Mouse (Mus musculus) limb, embryonic 15.5 days (tissue): Measurements from ENCODE around the gene Pmel. TPM values are rescaled to one million over a fixed set of nuclear protein-coding genes. Genes with fewer than 3 reads are reported as not detected.

ENCODE experiments used
- ATAC-seq: fragments of 200-750 bp; cut with Nextera tagmentation; 2 replicates; pipeline ENCODE4 v1.8.0; 2017; ENCODE audit warnings: low read depth, moderate TSS enrichment; ENCODE audit not compliant: insufficient number of reproducible peaks, low FRiP score, low TSS enrichment
- H3K27ac ChIP-seq: fragments of 300-500 bp; sonication (generic); 2 replicates; pipeline ENCODE4 v1.5.1; 2015; ENCODE audit warnings: moderate library complexity, mild to moderate bottlenecking, inconsistent platforms
- H3K27me3 ChIP-seq: fragments of 300-500 bp; sonication (generic); 2 replicates; pipeline ENCODE4 v1.6.1; 2015; ENCODE audit warnings: inconsistent platforms
- H3K36me3 ChIP-seq: fragments of 300-500 bp; sonication (generic); 2 replicates; pipeline ENCODE4 v1.6.1; 2015; ENCODE audit warnings: inconsistent platforms
- H3K4me1 ChIP-seq: fragments of 300-500 bp; sonication (generic); 2 replicates; pipeline ENCODE4 v1.6.1; 2015; ENCODE audit warnings: inconsistent platforms
- H3K4me2 ChIP-seq: fragments of 300-500 bp; sonication (generic); 2 replicates; pipeline ENCODE4 v1.6.1; 2015; ENCODE audit warnings: mild to moderate bottlenecking, inconsistent platforms
- H3K4me3 ChIP-seq: fragments of 300-500 bp; sonication (generic); 2 replicates; pipeline ENCODE4 v1.5.1; 2015; ENCODE audit warnings: mild to moderate bottlenecking, inconsistent platforms
- H3K9ac ChIP-seq: fragments of 300-500 bp; sonication (generic); 2 replicates; pipeline ENCODE4 v1.6.1; 2015; ENCODE audit warnings: inconsistent platforms
- H3K9me3 ChIP-seq: fragments of 300-500 bp; sonication (generic); 2 replicates; pipeline ENCODE4 v1.6.1; 2016; ENCODE audit warnings: inconsistent platforms
- WGBS: fragments of 180-500 bp; shearing (Covaris S2); methylation state at CpG from one replicate; pipeline ENCODE4 v1.1.7; 2015; 5-methylcytosine and 5-hydroxymethylcytosine counted together
- polyA plus RNA-seq: library from polyadenylated mRNA; unstranded; fragments of >200 nt; fragmentation: Nextera tagmentation; extraction: Ambion mirVana; gene quantifications from 2 replicates; pipeline ENCODE4 v1.2.1, GENCODE M21; 2015

The Pmel gene
- polyA plus RNA-seq = 6.5 and 9.5 TPM in 2 replicates

DNA sequence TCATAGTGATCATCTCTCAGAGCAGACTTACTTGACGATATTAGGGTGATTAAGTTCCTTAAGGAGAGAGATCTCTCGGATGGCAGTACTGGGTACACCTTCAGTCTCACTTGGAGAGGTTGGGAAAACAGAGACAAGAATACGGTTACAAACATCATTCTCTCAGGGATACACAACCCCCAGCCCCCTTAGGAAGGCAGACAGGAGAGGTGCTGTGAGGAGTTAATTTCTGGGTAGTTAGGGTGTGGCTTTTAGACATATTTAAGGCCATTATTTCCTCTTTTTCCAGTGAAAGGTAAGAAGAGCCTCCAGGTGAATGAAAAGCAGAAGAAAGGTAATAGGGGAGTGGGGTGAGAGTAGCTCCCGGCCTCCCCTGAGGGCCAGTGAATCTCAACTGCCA lies at the start of gene Pmel:
Gene Pmel, plus strand, starts transcription at position 301 of the 400 bp plus-strand sequence.
- Histone ChIP-seq H3K4me1 (peaks cover 19% of the 10 kb centered on the region), H3K9ac (peak within 1 kb of the TSS; percentile 84), H3K4me2 (peak within 1 kb of the TSS; percentile 55), H3K36me3 (peaks cover 40% of the 10 kb centered on the region), H3K9me3 (no peaks in the 10 kb centered on the region), H3K27me3 (no peaks in the 10 kb centered on the region), H3K4me3 (peak within 1 kb of the TSS; percentile 89), H3K27ac (peak within 1 kb of the TSS; percentile 98)
- WGBS = 8% methylated on average over 4 of the region's 4 CpGs
- no peak for ATAC-seq

- no peak overlapping the region for H3K9ac ChIP-seq
- 79% methylated on average over 3 of the region's 3 CpGs for WGBS
- H3K9me3 ChIP-seq = no peaks in the 10 kb centered on the region
- no peak overlapping the region for H3K27ac ChIP-seq
- no peaks in the 10 kb centered on the region for H3K4me1 ChIP-seq
- no peak for ATAC-seq
- H3K4me3 ChIP-seq = no peak overlapping the region
- no peaks in the 10 kb centered on the region for H3K27me3 ChIP-seq
- H3K4me2 ChIP-seq = no peak overlapping the region
- H3K36me3 ChIP-seq = no peaks in the 10 kb centered on the region
Observed at GRCm38 (mm10) chr10:128655254-128655653, 48.7 kb upstream of the Pmel start.

DNA sequence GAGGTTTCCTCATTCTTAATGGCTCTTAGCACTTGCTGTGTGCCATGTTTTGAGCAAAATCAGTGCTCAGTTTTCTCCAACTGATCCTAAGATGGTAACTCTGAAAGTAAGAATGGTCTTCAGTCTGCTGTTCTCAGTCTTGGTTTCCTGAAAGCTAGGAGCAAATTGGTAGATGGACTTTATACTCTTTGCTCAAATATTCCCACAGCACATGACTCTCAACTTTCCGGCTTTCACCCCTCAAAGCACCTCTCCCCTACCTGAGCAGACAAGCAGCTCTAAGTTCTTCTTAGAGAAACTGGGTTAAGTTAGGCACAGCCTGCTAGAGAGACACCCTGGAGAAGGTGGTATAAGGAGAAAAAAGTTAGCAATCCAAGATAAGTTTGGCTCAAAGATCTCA lies 47.3 kb upstream of the Pmel start:
- Histone ChIP-seq H3K9me3 (no peaks in the 10 kb centered on the region), H3K4me2 (no peak overlapping the region), H3K36me3 (no peaks in the 10 kb centered on the region), H3K27me3 (no peaks in the 10 kb centered on the region), H3K27ac (no peak overlapping the region), H3K4me1 (no peaks in the 10 kb centered on the region), H3K9ac (no peak overlapping the region), H3K4me3 (no peak overlapping the region)
- no peak for ATAC-seq
- 95% methylated on average over 1 of the region's 1 CpGs for WGBS

GRCm38 (mm10) chr10:128657844-128658243 lies 46.2 kb upstream of the Pmel start:
- Histone ChIP-seq H3K27ac (no peak overlapping the region), H3K4me2 (no peak overlapping the region), H3K36me3 (no peaks in the 10 kb centered on the region), H3K9ac (no peak overlapping the region), H3K4me1 (no peaks in the 10 kb centered on the region), H3K9me3 (no peaks in the 10 kb centered on the region), H3K4me3 (no peak overlapping the region), H3K27me3 (no peaks in the 10 kb centered on the region)
- 48% methylated on average over 9 of the region's 9 CpGs for WGBS
- no peak for ATAC-seq

GRCm38 (mm10) chr10:128659490-128659889 lies 44.5 kb upstream of the Pmel start:
- no peak for ATAC-seq
- Histone ChIP-seq H3K4me3 (no peak overlapping the region), H3K27me3 (no peaks in the 10 kb centered on the region), H3K9ac (no peak overlapping the region), H3K27ac (no peak overlapping the region), H3K4me1 (no peaks in the 10 kb centered on the region), H3K9me3 (no peaks in the 10 kb centered on the region), H3K36me3 (no peaks in the 10 kb centered on the region), H3K4me2 (no peak overlapping the region)
- 48% methylated on average over 9 of the region's 9 CpGs for WGBS

GRCm38 (mm10) chr10:128662465-128662864 lies 41.5 kb upstream of the Pmel start:
- no peaks in the 10 kb centered on the region for H3K36me3 ChIP-seq
- ATAC-seq = no peak
- no peak overlapping the region for H3K27ac ChIP-seq
- H3K4me1 ChIP-seq = no peaks in the 10 kb centered on the region
- H3K4me2 ChIP-seq = no peak overlapping the region
- H3K9ac ChIP-seq = no peak overlapping the region
- no peaks in the 10 kb centered on the region for H3K9me3 ChIP-seq
- no peaks in the 10 kb centered on the region for H3K27me3 ChIP-seq
- H3K4me3 ChIP-seq = no peak overlapping the region

DNA sequence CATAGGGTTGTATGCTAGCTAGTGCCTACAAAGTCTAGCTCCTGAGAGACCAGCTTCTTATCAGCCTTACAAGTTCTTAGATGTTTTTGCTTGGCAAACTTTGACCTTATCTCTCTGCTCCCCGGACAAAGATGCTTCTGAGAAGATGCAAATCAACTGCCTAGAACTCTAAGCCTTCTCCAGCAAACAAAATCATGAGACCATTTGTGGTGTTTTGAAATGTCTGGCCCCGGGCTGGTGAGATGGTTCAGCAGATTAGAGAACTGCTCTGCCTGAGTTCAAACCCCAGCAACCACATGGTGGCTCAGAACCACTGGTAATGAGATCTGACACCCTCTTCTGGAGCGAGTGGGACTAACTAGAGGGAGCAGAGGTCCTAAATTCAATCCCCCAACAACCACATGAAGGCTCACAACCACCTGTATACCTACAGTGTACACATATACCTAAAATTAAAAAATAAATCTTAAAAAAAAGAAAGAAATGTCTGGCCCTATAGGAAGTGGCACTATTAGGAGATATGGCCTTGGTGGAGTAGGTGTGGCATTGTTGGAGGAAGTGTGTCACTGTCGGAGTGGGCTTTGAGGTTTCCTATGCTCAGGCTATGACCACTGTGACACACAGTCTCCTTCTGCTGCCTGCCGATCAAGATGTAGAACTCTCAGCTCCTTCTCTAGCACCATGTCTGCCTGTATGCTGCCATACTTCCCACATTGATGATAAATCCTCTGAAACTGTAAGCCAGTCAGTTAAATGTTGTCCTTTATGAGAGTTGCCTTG lies 40.4 kb upstream of the Pmel start:
- H3K9me3 ChIP-seq = no peaks in the 10 kb centered on the region
- no peak overlapping the region for H3K4me3 ChIP-seq
- H3K4me2 ChIP-seq = no peak overlapping the region
- no peak overlapping the region for H3K9ac ChIP-seq
- no peak overlapping the region for H3K27ac ChIP-seq
- H3K4me1 ChIP-seq = 0 out of 2 replicates have a peak, but pooled peaks cover 4% of the 10 kb centered on the region
- no peaks in the 10 kb centered on the region for H3K36me3 ChIP-seq
- 65% methylated on average over 5 of the region's 5 CpGs for WGBS
- ATAC-seq = no peak
- H3K27me3 ChIP-seq = no peaks in the 10 kb centered on the region

- no peak overlapping the region for H3K27ac ChIP-seq
- ATAC-seq = no peak
Observed at GRCm38 (mm10) chr10:128664808-128665207, 39.2 kb upstream of the Pmel start.

GRCm38 (mm10) chr10:128665307-128665706 lies 38.7 kb upstream of the Pmel start:
- H3K9ac ChIP-seq = no peak overlapping the region
- peaks cover 13% of the 10 kb centered on the region; the same call in 1 of the 2 replicates for H3K4me1 ChIP-seq
- no peak for ATAC-seq
- no peaks in the 10 kb centered on the region for H3K9me3 ChIP-seq
- no peaks in the 10 kb centered on the region for H3K36me3 ChIP-seq
- H3K27me3 ChIP-seq = no peaks in the 10 kb centered on the region
- no peak overlapping the region for H3K4me2 ChIP-seq
- no peak overlapping the region for H3K27ac ChIP-seq
- H3K4me3 ChIP-seq = no peak overlapping the region
- WGBS = 83% methylated on average over 3 of the region's 3 CpGs

More at GRCm38 (mm10) chr10:128664808-128665207, 39.2 kb upstream of the Pmel start:
- 60% methylated on average over 3 of the region's 3 CpGs for WGBS
- H3K36me3 ChIP-seq = no peaks in the 10 kb centered on the region
- H3K27me3 ChIP-seq = no peaks in the 10 kb centered on the region
- H3K4me3 ChIP-seq = no peak overlapping the region
- H3K9me3 ChIP-seq = no peaks in the 10 kb centered on the region
- no peak overlapping the region for H3K4me2 ChIP-seq
- peaks cover 13% of the 10 kb centered on the region; the same call in 1 of the 2 replicates for H3K4me1 ChIP-seq
- no peak overlapping the region for H3K9ac ChIP-seq

GRCm38 (mm10) chr10:128665806-128666205 lies 38.2 kb upstream of the Pmel start:
- H3K36me3 ChIP-seq = 0 out of 2 replicates have a peak, but pooled peaks cover 3% of the 10 kb centered on the region
- 95% methylated on average over 2 of the region's 2 CpGs for WGBS
- no peak overlapping the region for H3K27ac ChIP-seq
- H3K9ac ChIP-seq = no peak overlapping the region
- no peak for ATAC-seq
- peaks cover 13% of the 10 kb centered on the region; the same call in 1 of the 2 replicates for H3K4me1 ChIP-seq
- H3K4me2 ChIP-seq = no peak overlapping the region
- no peaks in the 10 kb centered on the region for H3K27me3 ChIP-seq
- H3K4me3 ChIP-seq = no peak overlapping the region
- H3K9me3 ChIP-seq = no peaks in the 10 kb centered on the region

DNA sequence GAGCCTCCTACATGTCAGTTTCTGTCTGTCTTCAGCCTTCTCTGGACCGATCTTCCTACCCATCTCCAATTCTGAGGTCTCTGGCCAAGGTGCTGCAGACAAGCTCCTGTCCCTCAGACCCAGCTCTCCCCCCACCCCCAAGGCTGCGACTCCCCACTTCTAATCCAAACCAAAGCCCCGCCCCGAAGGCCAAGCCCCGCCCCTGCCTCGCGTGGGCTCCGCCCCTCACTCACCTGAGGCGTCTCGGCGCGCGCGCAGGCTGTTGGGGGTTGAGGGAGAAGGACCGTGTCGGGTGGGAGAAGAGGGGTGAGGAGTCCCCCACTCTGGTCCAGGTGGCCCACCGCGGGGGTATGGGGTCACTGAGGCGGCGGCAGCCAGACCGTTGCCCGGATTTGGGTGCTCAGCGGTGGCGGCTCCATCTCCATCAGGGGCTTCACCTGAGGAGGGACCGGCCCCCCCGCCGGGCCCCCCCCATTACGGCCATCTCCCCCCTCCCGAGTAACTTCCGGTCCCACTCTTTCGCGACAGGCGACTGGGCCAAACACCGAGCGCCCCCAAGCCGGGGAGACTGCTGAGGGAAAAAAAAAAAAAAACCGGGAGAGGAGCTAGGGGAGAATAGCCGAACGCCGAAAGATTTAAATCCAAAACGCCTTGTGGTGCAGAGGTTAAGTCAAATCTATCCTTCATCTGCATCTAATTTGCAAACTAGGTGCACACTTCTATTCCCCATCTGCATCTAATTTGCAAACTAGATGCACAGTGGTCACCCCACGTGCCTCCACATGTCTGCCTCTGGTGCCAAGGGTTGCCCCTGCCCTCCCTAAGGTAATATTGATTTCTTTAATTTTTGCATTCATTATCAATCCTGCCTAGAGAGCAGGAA lies 35.0 kb upstream of the Pmel start:
- under 1% methylated on average over 42 of the region's 42 CpGs for WGBS
- Histone ChIP-seq H3K9me3 (no peaks in the 10 kb centered on the region), H3K36me3 (peaks cover 14% of the 10 kb centered on the region; the same call in 1 of the 2 replicates), H3K9ac (peak overlapping the region; percentile 72), H3K27me3 (no peaks in the 10 kb centered on the region), H3K4me1 (peaks cover 19% of the 10 kb centered on the region), H3K4me3 (peak overlapping the region; percentile 73), H3K4me2 (peak overlapping the region; percentile 84), H3K27ac (peak overlapping the region; percentile 86)
- peak; percentile 25; the same call in 1 of the 2 replicates for ATAC-seq

DNA sequence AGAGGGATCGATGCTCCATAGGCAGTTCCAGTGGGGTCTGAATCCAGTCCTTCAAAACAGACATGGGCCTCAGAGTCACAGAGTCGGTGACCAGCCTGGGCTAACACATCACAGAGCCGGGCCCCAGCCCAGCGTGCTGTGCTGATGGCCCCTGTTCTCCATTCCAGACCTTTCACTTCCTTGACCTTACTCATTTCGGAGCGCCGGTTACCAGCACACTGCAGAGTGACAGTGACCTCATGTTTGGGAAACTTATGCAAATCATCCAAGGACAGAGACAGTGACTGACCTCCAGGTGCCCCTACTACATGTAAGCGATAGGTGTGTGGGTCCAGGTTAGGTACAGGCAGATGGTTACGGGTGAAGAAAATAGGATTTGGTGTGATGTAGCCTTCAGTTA lies 32.8 kb upstream of the Pmel start:
- H3K9me3 ChIP-seq = no peaks in the 10 kb centered on the region
- no peak for ATAC-seq

More for the DNA sequence above, 32.8 kb upstream of the Pmel start:
- Histone ChIP-seq H3K4me1 (peaks cover 23% of the 10 kb centered on the region), H3K4me2 (no peak overlapping the region), H3K9ac (0 out of 2 replicates have a peak overlapping the region, but pooled peaks have one; percentile 10), H3K27ac (no peak overlapping the region), H3K36me3 (peaks cover 14% of the 10 kb centered on the region; the same call in 1 of the 2 replicates), H3K27me3 (no peaks in the 10 kb centered on the region), H3K4me3 (no peak overlapping the region)
- 91% methylated on average over 9 of the region's 9 CpGs for WGBS
